Mouse (Mus musculus) activated CD4-positive, CD25-positive, alpha-beta regulatory T cell (primary cell): Measurements from ENCODE around the gene Ifna6. TPM values are rescaled to one million over a fixed set of nuclear protein-coding genes. Genes with fewer than 3 reads are reported as not detected.

ENCODE experiments used
- polyA plus RNA-seq, 2 experiments: library from polyadenylated mRNA; unstranded; fragments of 100-300 nt; shearing (Covaris generic); gene quantifications; one replicate each; pipeline ENCODE4 v1.2.1; 2017

The Ifna6 gene
- not detected for polyA plus RNA-seq

DNA sequence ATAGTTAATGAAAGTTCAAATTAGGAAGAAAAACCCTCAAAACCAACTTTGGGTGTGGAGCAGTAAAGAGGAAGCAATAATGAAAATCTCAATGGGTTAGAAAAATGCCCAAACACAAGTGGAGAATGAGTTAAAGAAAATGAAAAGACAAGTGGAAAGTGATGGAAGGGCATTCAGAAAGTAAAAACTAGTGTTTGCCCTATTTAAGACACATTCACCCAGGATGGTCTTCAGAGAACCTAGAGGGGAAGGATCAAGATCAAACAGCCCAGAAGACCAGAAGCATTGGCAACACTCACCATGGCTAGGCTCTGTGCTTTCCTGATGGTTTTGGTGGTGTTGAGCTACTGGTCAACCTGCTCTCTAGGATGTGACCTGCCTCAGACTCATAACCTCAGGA is at the start of gene Ifna6:
Ifna6 (plus strand) TSS at position 301 of the 400 bp plus-strand sequence.

DNA sequence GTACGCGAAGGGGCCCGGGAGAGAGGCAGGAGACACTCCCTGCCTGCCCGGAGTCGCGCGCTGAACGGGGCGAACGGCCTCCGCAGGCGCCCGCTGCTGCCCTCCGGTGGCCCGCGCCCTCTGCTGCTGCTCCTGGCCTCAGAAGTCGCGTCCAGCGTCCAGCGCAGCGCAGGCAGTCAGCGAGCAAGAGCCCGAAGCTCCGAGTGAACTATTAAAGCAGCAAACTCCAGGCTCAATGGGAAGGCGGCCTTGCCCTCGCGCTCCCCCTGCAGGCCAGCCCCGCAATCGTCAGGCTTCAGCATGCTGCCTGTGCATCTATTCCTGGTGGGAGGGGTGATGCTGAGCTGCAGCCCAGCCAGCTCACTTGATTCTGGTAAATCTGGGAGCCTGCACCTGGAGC is 47.7 kb upstream of the Ifna6 start, which contains the start of gene Gm13272:
Gm13272 (plus strand) TSS at position 301 of the 400 bp plus-strand sequence.

DNA sequence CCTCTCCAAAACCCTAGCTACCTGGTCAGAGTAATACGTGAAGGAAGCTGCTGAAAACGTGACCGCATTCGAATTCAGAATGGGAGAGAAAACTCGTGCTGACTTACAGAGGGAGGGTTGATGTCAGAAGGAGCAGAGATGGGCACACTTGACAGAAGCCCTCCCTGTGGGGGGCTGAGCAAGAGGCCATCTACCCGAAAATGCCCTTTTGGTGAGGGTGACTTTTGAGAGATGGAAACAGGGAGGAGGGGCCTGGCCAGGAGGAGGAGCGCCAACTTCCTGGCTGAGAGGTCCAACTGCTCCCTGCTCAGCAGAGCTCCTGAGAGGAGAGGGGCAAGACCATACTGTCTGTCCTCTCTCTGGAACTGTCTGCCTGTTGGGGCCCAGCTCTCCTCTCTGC is 45.4 kb upstream of the Ifna6 start, which contains the start of gene Ifnz:
Ifnz (plus strand) TSS at position 301 of the 400 bp plus-strand sequence.

DNA sequence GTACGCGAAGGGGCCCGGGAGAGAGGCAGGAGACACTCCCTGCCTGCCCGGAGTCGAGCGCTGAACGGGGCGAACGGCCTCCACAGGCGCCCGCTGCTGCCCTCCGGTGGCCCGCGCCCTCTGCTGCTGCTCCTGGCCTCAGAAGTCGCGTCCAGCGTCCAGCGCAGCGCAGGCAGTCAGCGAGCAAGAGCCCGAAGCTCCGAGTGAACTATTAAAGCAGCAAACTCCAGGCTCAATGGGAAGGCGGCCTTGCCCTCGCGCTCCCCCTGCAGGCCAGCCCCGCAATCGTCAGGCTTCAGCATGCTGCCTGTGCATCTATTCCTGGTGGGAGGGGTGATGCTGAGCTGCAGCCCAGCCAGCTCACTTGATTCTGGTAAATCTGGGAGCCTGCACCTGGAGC is 41.8 kb upstream of the Ifna6 start, which contains the start of gene Gm13276:
Gm13276 (plus strand) TSS at position 301 of the 400 bp plus-strand sequence.

GRCm38 (mm10) chr4:88788402-88788801 is 38.8 kb upstream of the Ifna6 start, which contains the start of gene Gm13277:
TSS of gene Gm13277 (plus strand) at chr4:88788632.

GRCm38 (mm10) chr4:88791250-88791649 is 36.0 kb upstream of the Ifna6 start, which contains the start of gene Gm13278:
TSS of gene Gm13278 (plus strand) at chr4:88791550.

GRCm38 (mm10) chr4:88793936-88794675 is 33.1 kb upstream of the Ifna6 start, which contains the start of gene Gm13275:
TSS of gene Gm13275 (plus strand) at chr4:88794487.

DNA sequence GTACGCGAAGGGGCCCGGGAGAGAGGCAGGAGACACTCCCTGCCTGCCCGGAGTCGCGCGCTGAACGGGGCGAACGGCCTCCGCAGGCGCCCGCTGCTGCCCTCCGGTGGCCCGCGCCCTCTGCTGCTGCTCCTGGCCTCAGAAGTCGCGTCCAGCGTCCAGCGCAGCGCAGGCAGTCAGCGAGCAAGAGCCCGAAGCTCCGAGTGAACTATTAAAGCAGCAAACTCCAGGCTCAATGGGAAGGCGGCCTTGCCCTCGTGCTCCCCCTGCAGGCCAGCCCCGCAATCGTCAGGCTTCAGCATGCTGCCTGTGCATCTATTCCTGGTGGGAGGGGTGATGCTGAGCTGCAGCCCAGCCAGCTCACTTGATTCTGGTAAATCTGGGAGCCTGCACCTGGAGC is 30.1 kb upstream of the Ifna6 start, which contains the start of gene Gm13279:
Gm13279 (plus strand) TSS at position 301 of the 400 bp plus-strand sequence.

DNA sequence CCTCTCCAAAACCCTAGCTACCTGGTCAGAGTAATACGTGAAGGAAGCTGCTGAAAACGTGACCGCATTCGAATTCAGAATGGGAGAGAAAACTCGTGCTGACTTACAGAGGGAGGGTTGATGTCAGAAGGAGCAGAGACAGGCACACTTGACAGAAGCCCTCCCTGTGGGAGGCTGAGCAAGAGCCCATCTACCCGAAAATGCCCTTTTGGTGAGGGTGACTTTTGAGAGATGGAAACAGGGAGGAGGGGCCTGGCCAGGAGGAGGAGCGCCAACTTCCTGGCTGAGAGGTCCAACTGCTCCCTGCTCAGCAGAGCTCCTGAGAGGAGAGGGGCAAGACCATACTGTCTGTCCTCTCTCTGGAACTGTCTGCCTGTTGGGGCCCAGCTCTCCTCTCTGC is 27.9 kb upstream of the Ifna6 start, which contains the start of gene Gm13285:
Gm13285 (plus strand) TSS at position 301 of the 400 bp plus-strand sequence.

DNA sequence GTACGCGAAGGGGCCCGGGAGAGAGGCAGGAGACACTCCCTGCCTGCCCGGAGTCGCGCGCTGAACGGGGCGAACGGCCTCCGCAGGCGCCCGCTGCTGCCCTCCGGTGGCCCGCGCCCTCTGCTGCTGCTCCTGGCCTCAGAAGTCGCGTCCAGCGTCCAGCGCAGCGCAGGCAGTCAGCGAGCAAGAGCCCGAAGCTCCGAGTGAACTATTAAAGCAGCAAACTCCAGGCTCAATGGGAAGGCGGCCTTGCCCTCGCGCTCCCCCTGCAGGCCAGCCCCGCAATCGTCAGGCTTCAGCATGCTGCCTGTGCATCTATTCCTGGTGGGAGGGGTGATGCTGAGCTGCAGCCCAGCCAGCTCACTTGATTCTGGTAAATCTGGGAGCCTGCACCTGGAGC is 24.3 kb upstream of the Ifna6 start, which contains the start of gene Gm13287:
Gm13287 (plus strand) TSS at position 301 of the 400 bp plus-strand sequence.

DNA sequence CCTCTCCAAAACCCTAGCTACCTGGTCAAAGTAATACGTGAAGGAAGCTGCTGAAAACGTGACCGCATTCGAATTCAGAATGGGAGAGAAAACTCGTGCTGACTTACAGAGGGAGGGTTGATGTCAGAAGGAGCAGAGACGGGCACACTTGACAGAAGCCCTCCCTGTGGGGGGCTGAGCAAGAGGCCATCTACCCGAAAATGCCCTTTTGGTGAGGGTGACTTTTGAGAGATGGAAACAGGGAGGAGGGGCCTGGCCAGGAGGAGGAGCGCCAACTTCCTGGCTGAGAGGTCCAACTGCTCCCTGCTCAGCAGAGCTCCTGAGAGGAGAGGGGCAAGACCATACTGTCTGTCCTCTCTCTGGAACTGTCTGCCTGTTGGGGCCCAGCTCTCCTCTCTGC is 22.0 kb upstream of the Ifna6 start, which contains the start of gene Gm13288:
Gm13288 (plus strand) TSS at position 301 of the 400 bp plus-strand sequence.

GRCm38 (mm10) chr4:88815928-88816327 is 11.3 kb upstream of the Ifna6 start, which contains the start of gene Ifna7:
TSS of gene Ifna7 (plus strand) at chr4:88816228.

GRCm38 (mm10) chr4:88819659-88820058 is 7.6 kb upstream of the Ifna6 start, which contains the start of gene Ifna11:
TSS of gene Ifna11 (plus strand) at chr4:88819959.

GRCm38 (mm10) chr4:88835225-88835624 is 8.0 kb downstream of the Ifna6 start, which contains the start of gene Ifna5:
TSS of gene Ifna5 (plus strand) at chr4:88835525.

DNA sequence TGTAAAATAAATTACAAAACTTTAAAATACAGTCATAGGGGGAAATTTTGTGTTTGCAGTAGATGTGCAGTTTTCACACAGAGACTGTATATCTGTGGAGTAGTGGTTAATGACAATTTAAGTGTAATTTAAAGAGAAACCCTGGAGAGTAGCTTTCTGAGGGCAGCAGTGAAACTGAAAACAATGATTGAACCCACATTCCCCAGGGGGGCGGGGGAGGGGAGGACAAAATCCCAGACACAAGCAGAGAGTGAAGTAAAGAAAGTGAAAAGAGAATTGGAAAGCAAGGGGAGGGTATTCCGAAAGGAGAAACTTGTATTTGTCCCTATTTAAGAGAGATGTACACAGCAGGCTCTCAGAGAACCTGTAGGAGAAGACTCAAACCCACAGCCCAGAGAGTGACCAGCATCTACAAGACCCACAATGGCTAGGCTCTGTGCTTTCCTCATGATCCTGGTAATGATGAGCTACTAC is 14.3 kb downstream of the Ifna6 start, which contains the start of gene Ifna4:
Ifna4 (plus strand) TSS at position 424 of the 474 bp plus-strand sequence.

GRCm38 (mm10) chr4:88849698-88850097 is 22.5 kb downstream of the Ifna6 start, which contains the start of gene Ifna1:
TSS of gene Ifna1 (plus strand) at chr4:88850087.

Other genes with a start within 250 kb of the Ifna6 start
- not detected for gene Ifna9, start 235.0 kb upstream of the Ifna6 start, polyA plus RNA-seq
- gene Ifna12, start 224.0 kb upstream of the Ifna6 start, polyA plus RNA-seq: not detected
- not detected for gene C87499, start 193.0 kb upstream of the Ifna6 start, polyA plus RNA-seq
- gene Ifna13, start 183.0 kb upstream of the Ifna6 start, polyA plus RNA-seq: not detected
- gene Ifna16, start 150.5 kb upstream of the Ifna6 start, polyA plus RNA-seq: not detected
- not detected for gene Ifna2, start 143.5 kb upstream of the Ifna6 start, polyA plus RNA-seq
- gene Ifnab, start 136.1 kb upstream of the Ifna6 start, polyA plus RNA-seq: not detected
- under 1 TPM in 1 of 2 experiments, not detected in 1; 0.48 TPM for gene Gm26566, start 105.6 kb upstream of the Ifna6 start, polyA plus RNA-seq
- gene Klhl9, start 105.0 kb upstream of the Ifna6 start, polyA plus RNA-seq: 10 to 100 TPM; 18.8 to 27.9 TPM
- gene Gm13271, start 72.5 kb upstream of the Ifna6 start, polyA plus RNA-seq: not detected
- under 1 TPM; 0.75 to 0.85 TPM for gene Gm13283, start 67.3 kb upstream of the Ifna6 start, polyA plus RNA-seq
- under 1 TPM in 1 of 2 experiments, not detected in 1; 0.19 TPM for gene Gm13290, start 53.6 kb upstream of the Ifna6 start, polyA plus RNA-seq
- gene Gm13289, start 50.5 kb upstream of the Ifna6 start, polyA plus RNA-seq: not detected
- gene Gm13272, start 47.6 kb upstream of the Ifna6 start, polyA plus RNA-seq: not detected
- gene Ifnz, start 45.3 kb upstream of the Ifna6 start, polyA plus RNA-seq: under 1 TPM in 1 of 2 experiments, not detected in 1; 0.48 TPM
- not detected for gene Gm13276, start 41.7 kb upstream of the Ifna6 start, polyA plus RNA-seq
- gene Gm13277, start 38.8 kb upstream of the Ifna6 start, polyA plus RNA-seq: not detected
- gene Gm13278, start 35.9 kb upstream of the Ifna6 start, polyA plus RNA-seq: not detected
- not detected for gene Gm13275, start 32.9 kb upstream of the Ifna6 start, polyA plus RNA-seq
- gene Gm13279, start 30.0 kb upstream of the Ifna6 start, polyA plus RNA-seq: not detected
- 1 to 10 TPM in 1 of 2 experiments, under 1 TPM in 1; 0.80 to 1.1 TPM for gene Gm13285, start 27.8 kb upstream of the Ifna6 start, polyA plus RNA-seq
- gene Gm13287, start 24.2 kb upstream of the Ifna6 start, polyA plus RNA-seq: not detected
- gene Gm13288, start 21.9 kb upstream of the Ifna6 start, polyA plus RNA-seq: under 1 TPM in 1 of 2 experiments, not detected in 1; 0.10 TPM
- gene Ifna7, start 11.2 kb upstream of the Ifna6 start, polyA plus RNA-seq: not detected
- gene Ifna11, start 7.5 kb upstream of the Ifna6 start, polyA plus RNA-seq: not detected
- not detected for gene Ifna5, start 8.1 kb downstream of the Ifna6 start, polyA plus RNA-seq
- gene Ifna4, start 14.4 kb downstream of the Ifna6 start, polyA plus RNA-seq: not detected
- not detected for gene Ifna1, start 22.7 kb downstream of the Ifna6 start, polyA plus RNA-seq
- gene Ifne, start 52.8 kb downstream of the Ifna6 start, polyA plus RNA-seq: not detected